Mouse (Mus musculus) kidney, embryonic 14.5 days (tissue): ENCODE measurements around the gene Abca13. TPM values are rescaled to one million over a fixed set of nuclear protein-coding genes. Genes with fewer than 3 reads are reported as not detected.

ENCODE experiments used
- ATAC-seq: fragments of 200-750 bp; cut with Nextera tagmentation; 2 replicates; pipeline ENCODE4 v1.8.0; 2017; ENCODE audit warnings: moderate number of reproducible peaks, mild to moderate bottlenecking, moderate TSS enrichment, moderate library complexity; ENCODE audit not compliant: low FRiP score, low TSS enrichment
- H3K27ac ChIP-seq: fragments of 300-500 bp; sonication (generic); 2 replicates; pipeline ENCODE4 v1.5.1; 2014; ENCODE audit warnings: low read depth, mild to moderate bottlenecking, low read length, moderate library complexity, mixed read lengths
- H3K27me3 ChIP-seq: fragments of 300-500 bp; sonication (generic); 2 replicates; pipeline ENCODE4 v1.6.1; 2014; ENCODE audit warnings: mild to moderate bottlenecking, low read length; ENCODE audit not compliant: control insufficient read depth, insufficient read depth
- H3K36me3 ChIP-seq: fragments of 300-500 bp; sonication (generic); 2 replicates; pipeline ENCODE4 v1.6.1; 2014; ENCODE audit warnings: low read length, mixed read lengths; ENCODE audit not compliant: control insufficient read depth, insufficient read depth
- H3K4me1 ChIP-seq: fragments of 300-500 bp; sonication (generic); 2 replicates; pipeline ENCODE4 v1.6.1; 2014; ENCODE audit warnings: low read length, mixed read lengths; ENCODE audit not compliant: control insufficient read depth, insufficient read depth
- H3K4me2 ChIP-seq: fragments of 300-500 bp; sonication (generic); replicated peaks from 2 replicates; pipeline ENCODE4 v1.6.1; 2014; ENCODE audit warnings: low read depth, mild to moderate bottlenecking, low read length
- H3K4me3 ChIP-seq: fragments of 300-500 bp; sonication (generic); 2 replicates; pipeline ENCODE4 v1.5.1; 2014; ENCODE audit warnings: mild to moderate bottlenecking, low read length
- H3K9ac ChIP-seq: fragments of 300-500 bp; sonication (generic); 2 replicates; pipeline ENCODE4 v1.6.1; 2014; ENCODE audit warnings: low read depth, mild to moderate bottlenecking, low read length, moderate library complexity
- H3K9me3 ChIP-seq: fragments of 300-500 bp; sonication (generic); 2 replicates; pipeline ENCODE4 v1.6.1; 2016; ENCODE audit warnings: low read length; ENCODE audit not compliant: control insufficient read depth
- WGBS: fragments of 180-500 bp; shearing (Covaris S2); extraction: QIAGEN DNeasy Blood & Tissue Kit; methylation state at CpG from one replicate; pipeline ENCODE4 v1.1.7; 2014; 5-methylcytosine and 5-hydroxymethylcytosine counted together
- polyA plus RNA-seq: library from polyadenylated mRNA; unstranded; fragments of >200 nt; fragmentation: Nextera tagmentation; extraction: Ambion mirVana; gene quantifications from 2 replicates; pipeline ENCODE4 v1.2.1, GENCODE M21; 2014

Abca13 gene
- polyA plus RNA-seq, 1 experiment from 2014 or later, result 0.11 TPM

DNA sequence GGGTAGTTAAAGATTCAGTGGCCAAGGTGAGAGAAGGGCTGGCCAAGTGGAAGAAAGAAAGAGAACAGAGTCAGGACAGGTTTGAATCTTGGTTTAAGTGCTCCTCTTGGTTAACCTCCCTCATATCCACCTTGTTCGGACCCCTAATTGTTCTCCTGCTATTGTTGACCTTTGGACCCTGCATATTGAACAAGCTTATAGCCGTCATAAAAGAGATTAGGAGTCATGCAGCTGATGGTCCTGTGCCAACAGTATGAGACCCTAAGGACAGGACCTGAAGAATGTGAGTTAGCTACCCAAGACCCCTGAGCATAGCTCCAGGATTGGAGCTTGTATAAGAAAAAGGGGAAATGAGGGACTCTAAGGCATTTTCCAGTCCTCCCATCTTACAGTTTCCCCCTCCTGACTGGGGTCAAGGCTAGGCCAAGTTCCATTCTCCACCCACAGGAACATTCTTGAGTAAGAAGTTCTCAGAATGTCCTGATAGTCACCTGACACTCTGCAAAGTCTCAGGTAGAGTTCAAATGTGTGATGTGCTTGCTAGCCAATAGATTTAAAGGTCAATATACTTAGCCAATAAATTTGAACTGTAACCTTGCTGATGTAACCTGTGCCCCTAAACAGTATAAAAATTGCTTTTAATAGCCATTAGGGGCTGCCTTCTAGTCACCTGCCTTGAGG lies 536.2 kb downstream of the Abca13 start:
- Histone ChIP-seq H3K9me3 (no peaks in the 10 kb centered on the region), H3K27ac (no peak overlapping the region), H3K9ac (no peak overlapping the region), H3K4me1 (no peaks in the 10 kb centered on the region), H3K4me2 (no peak overlapping the region), H3K27me3 (no peaks in the 10 kb centered on the region), H3K4me3 (no peak overlapping the region), H3K36me3 (no peaks in the 10 kb centered on the region)
- no peak for ATAC-seq
- 64% methylated on average over 2 of the region's 2 CpGs for WGBS

DNA sequence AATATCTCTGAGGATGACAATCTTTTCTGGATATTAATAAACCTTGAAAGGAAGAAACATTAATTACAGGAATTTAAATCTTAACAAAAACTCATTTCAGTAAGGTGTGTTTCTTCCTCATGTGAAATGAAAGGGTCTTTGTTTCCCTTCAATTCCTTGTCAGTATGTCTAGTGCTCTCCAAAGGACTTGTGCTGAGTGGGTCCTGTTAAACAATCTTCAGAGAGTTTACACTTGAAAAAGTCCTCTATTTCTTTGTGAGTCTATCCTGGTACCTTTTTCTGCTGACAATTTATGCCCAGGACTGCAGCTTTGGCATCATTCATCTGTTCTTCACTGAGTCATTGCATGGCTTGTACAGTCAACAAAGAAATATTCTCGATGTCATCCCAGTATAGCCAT lies 539.6 kb downstream of the Abca13 start:
- WGBS, result 86% methylated on average over 1 of the region's 1 CpGs
- ATAC-seq, result no peak
- Histone ChIP-seq H3K27me3 (no peaks in the 10 kb centered on the region), H3K9ac (no peak overlapping the region), H3K4me3 (no peak overlapping the region), H3K4me1 (no peaks in the 10 kb centered on the region), H3K36me3 (no peaks in the 10 kb centered on the region), H3K9me3 (no peaks in the 10 kb centered on the region), H3K4me2 (no peak overlapping the region), H3K27ac (no peak overlapping the region)

Other genes starting within 250 kb of the Abca13 start
- 0.03 and 0.12 TPM in 2 replicates for gene Pkd1l1, start 218.7 kb upstream of the Abca13 start, polyA plus RNA-seq
- 18.4 and 26.4 TPM in 2 replicates for gene Hus1, start 180.8 kb upstream of the Abca13 start, polyA plus RNA-seq
- 1.1 and 2.0 TPM in 2 replicates for gene Gm11992, start 143.3 kb upstream of the Abca13 start, polyA plus RNA-seq
- gene Sun3, start 143.0 kb upstream of the Abca13 start, polyA plus RNA-seq, result not detected in 2 replicates
- 8.6 and 10.4 TPM in 2 replicates for gene Upp1, start 73.8 kb upstream of the Abca13 start, polyA plus RNA-seq